Mouse (Mus musculus) erythroblast, embryonic 14.5 days (primary cell): ENCODE results near the gene Slc1a2.

ENCODE experiments used
- GATA1 ChIP-seq: IDR thresholded peaks from 2 replicates; pipeline ENCODE4 v1.6.1; 2012; ENCODE audit warnings: low read length, inconsistent platforms, mixed read lengths
- TAL1 ChIP-seq: IDR thresholded peaks from 3 replicates; pipeline ENCODE4 v1.6.1; 2012; ENCODE audit warnings: low read length, inconsistent platforms, mixed read lengths

GRCm38 (mm10) chr2:102774700-102775099 is 116.2 kb downstream of the Slc1a2 start:
- TF ChIP-seq GATA1 (no peak), TAL1 (no peak)
